19 mouse cellular contexts compared by ENCODE assay signal in the genomic region with DNA sequence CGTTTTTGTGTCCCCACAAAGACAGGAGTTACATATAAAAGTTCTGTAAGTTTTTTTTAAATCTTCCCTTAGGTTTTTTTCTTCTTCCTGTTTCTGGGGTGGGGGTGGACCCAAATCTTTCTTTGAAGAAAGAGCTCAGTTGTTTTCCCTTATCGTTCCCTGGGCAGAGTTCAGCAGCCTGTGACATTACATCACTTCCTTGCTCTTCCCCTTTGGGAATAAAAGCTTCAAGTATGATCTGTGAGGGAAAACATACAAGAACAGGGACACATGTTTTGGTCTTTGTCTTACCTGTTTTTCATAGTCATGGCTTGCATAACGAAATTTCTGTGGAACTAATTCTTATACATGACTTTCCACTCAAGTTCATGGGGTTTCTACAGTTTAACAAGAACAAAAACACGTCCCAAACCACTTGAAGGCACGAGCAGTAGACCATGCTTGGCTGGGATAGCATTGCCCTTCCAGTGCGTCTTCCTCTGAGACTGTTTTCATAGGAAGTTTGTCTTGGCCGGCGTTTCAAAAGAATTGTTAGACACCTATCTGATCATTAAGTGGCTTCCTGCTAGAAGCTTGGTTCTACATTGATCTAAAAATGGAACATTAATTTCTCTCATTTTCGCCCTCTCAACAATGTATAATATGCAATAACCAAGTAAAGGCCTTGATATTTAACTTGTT.
DNase-seq lines count a peak whose midpoint lies in the region; ATAC-seq and TF ChIP-seq lines count a peak whose summit lies in the region.
"Had no signal": no experiment of that assay in that cellular context is flagged by ENCODE, and none has a peak within 500 bp of the region (broad histone marks: within the 10 kb centered on the region; RNA-seq: fewer than 3 reads in every experiment).

No protein-coding gene starts in this region.

- H3K4me3 ChIP-seq in layer of hippocampus, adult 2 months: no peak overlapping the region
- no peak overlapping the region for H3K4me3 ChIP-seq in heart, embryonic 12.5 days
- H3K4me3 ChIP-seq: embryonic facial prominence, embryonic 13.5 days; erythroblast, embryonic 14.5 days; forebrain, embryonic 12.5 days; hindbrain, embryonic 12.5 days; midbrain, embryonic 12.5 days had no signal

- H3K27ac ChIP-seq in layer of hippocampus, adult 2 months: peak overlapping the region; percentile 67
- H3K27ac ChIP-seq in heart, embryonic 12.5 days (ENCODE audit: poor library complexity, severe bottlenecking): peak overlapping the region; percentile 59; the same call in 1 of the 2 replicates
- H3K27ac ChIP-seq: embryonic facial prominence, embryonic 13.5 days; forebrain, embryonic 12.5 days; hindbrain, embryonic 12.5 days; midbrain, embryonic 12.5 days had no signal

- no peaks in the 10 kb centered on the region for H3K9me3 ChIP-seq in heart, embryonic 12.5 days (replicated peaks)
- H3K9me3 ChIP-seq: embryonic facial prominence, embryonic 13.5 days; forebrain, embryonic 12.5 days; hindbrain, embryonic 12.5 days; midbrain, embryonic 12.5 days had no signal

- peak; percentile 96 for DNase-seq in heart, adult 11 months
- no peak for DNase-seq in heart, postnatal 25 days (ENCODE audit: low spot score)
- DNase-seq in layer of hippocampus, adult 2 months (ENCODE audit: low spot score in 2 of 2): no peak
- DNase-seq in layer of hippocampus, adult 8-10 months (ENCODE audit: low spot score in 2 of 2): no peak
- peak; percentile 40 to 41 for DNase-seq in heart, postnatal 10 days
- no peak for DNase-seq in layer of hippocampus, postnatal 10 days (ENCODE audit: low spot score in 2 of 2)
- DNase-seq in thymus, postnatal 14 days: no peak
- DNase-seq: adrenal gland, postnatal 10 days; cerebellum, adult 2 months; cerebellum, postnatal 25 days; embryo, embryonic 11 days; kidney, adult 18-20 months; right cerebral cortex, postnatal 14 days had no signal

- peaks cover 4% of the 10 kb centered on the region; the same call in 1 of the 2 replicates for H3K4me1 ChIP-seq in heart, embryonic 12.5 days (replicated peaks)
- H3K4me1 ChIP-seq: forebrain, embryonic 12.5 days; hindbrain, embryonic 12.5 days; midbrain, embryonic 12.5 days had no signal

- no peak overlapping the region for H3K9ac ChIP-seq in heart, embryonic 12.5 days
- H3K9ac ChIP-seq: embryonic facial prominence, embryonic 13.5 days; forebrain, embryonic 12.5 days; hindbrain, embryonic 12.5 days; midbrain, embryonic 12.5 days had no signal

- no peaks in the 10 kb centered on the region for H3K27me3 ChIP-seq in heart, embryonic 12.5 days (replicated peaks)
- H3K27me3 ChIP-seq: embryonic facial prominence, embryonic 13.5 days; forebrain, embryonic 12.5 days; hindbrain, embryonic 12.5 days; midbrain, embryonic 12.5 days had no signal

- intact Hi-C loops in heart, postnatal 25 days (cut with DNase I): loop anchor here (5.0 kb wide), 3 partner anchors 43 to 148 kb away; partner anchors contain the start of gene Limch1
- intact Hi-C loops in heart, postnatal 10 days (cut with DNase I): loop anchor here (2.0 kb wide), 1 partner anchor 53 kb away; no protein-coding TSS in a partner anchor

- WGBS in heart, embryonic 12.5 days: 50% methylated on average over 9 of the region's 9 CpGs

- no peak for TF ChIP-seq CTCF in layer of hippocampus, adult 2 months (conservative IDR thresholded peaks at IDR 0.05)

- no peak for ATAC-seq in heart, embryonic 12.5 days (ENCODE audit: insufficient number of reproducible peaks, low FRiP score)

- H3K36me3 ChIP-seq in heart, embryonic 12.5 days: no peaks in the 10 kb centered on the region
- H3K36me3 ChIP-seq: forebrain, embryonic 12.5 days; hindbrain, embryonic 12.5 days; midbrain, embryonic 12.5 days had no signal

- H3K4me2 ChIP-seq in heart, embryonic 12.5 days: no peak overlapping the region
- H3K4me2 ChIP-seq: embryonic facial prominence, embryonic 13.5 days; forebrain, embryonic 12.5 days; hindbrain, embryonic 12.5 days; midbrain, embryonic 12.5 days had no signal

Comparison
In these comparisons a context has a peak if more than half of its experiments do, and no peak if none do; other contexts are left out.
1. DNase-seq: peak in heart, adult 11 months (single experiment) and heart, postnatal 10 days (2 of 2); none in heart, postnatal 25 days (single experiment), layer of hippocampus, adult 2 months (0 of 2), layer of hippocampus, adult 8-10 months (0 of 2), layer of hippocampus, postnatal 10 days (0 of 2) and thymus, postnatal 14 days (single experiment).